Mouse (Mus musculus) spleen, postnatal 0 days (tissue): ENCODE results near the gene Taar8a. TPM values are rescaled to one million over a fixed set of nuclear protein-coding genes. Genes with fewer than 3 reads are reported as not detected.

Experiments used
- polyA plus RNA-seq: library from polyadenylated mRNA; unstranded; fragments of >200 nt; fragmentation: Nextera tagmentation; extraction: Ambion mirVana; gene quantifications from 2 replicates; pipeline ENCODE4 v1.2.1, GENCODE M21; 2015

The Taar8a gene
- polyA plus RNA-seq = not detected in 2 replicates

GRCm38 (mm10) chr10:24076200-24076599 is at the start of gene Taar8a:
TSS of gene Taar8a (plus strand) at chr10:24076500.

GRCm38 (mm10) chr10:24026922-24027321 is 49.4 kb upstream of the Taar8a start, which contains the start of gene Taar7d:
TSS of gene Taar7d (plus strand) at chr10:24027222.

GRCm38 (mm10) chr10:24037314-24037713 is 39.0 kb upstream of the Taar8a start, which contains the start of gene Taar7e:
TSS of gene Taar7e (plus strand) at chr10:24037614.

GRCm38 (mm10) chr10:24049210-24049609 is 27.1 kb upstream of the Taar8a start, which contains the start of gene Taar7f:
TSS of gene Taar7f (plus strand) at chr10:24049510.

GRCm38 (mm10) chr10:24092194-24092593 is 15.9 kb downstream of the Taar8a start, which contains the start of gene Taar8b:
TSS of gene Taar8b (minus strand) at chr10:24092294.

GRCm38 (mm10) chr10:24101812-24102211 is 25.5 kb downstream of the Taar8a start, which contains the start of gene Taar8c:
TSS of gene Taar8c (minus strand) at chr10:24101912.

GRCm38 (mm10) chr10:24109434-24109833 is 33.1 kb downstream of the Taar8a start, which contains the start of gene Taar9:
TSS of gene Taar9 (minus strand) at chr10:24109534.

Other genes starting within 250 kb of the Taar8a start
- gene Vnn3, start 225.0 kb upstream of the Taar8a start, polyA plus RNA-seq = 2.8 and 3.0 TPM in 2 replicates
- gene Vnn1, start 181.8 kb upstream of the Taar8a start, polyA plus RNA-seq = 0.97 and 1.1 TPM in 2 replicates
- not detected in 2 replicates for gene Taar1, start 156.1 kb upstream of the Taar8a start, polyA plus RNA-seq
- not detected in 2 replicates for gene Taar2, start 137.9 kb upstream of the Taar8a start, polyA plus RNA-seq
- not detected in 2 replicates for gene Taar3, start 126.9 kb upstream of the Taar8a start, polyA plus RNA-seq
- not detected in 2 replicates for gene Taar4, start 116.0 kb upstream of the Taar8a start, polyA plus RNA-seq
- gene Taar5, start 105.8 kb upstream of the Taar8a start, polyA plus RNA-seq = not detected in 2 replicates
- not detected in 2 replicates for gene Taar6, start 90.9 kb upstream of the Taar8a start, polyA plus RNA-seq
- not detected in 2 replicates for gene Taar7a, start 83.0 kb upstream of the Taar8a start, polyA plus RNA-seq
- not detected in 2 replicates for gene Taar7b, start 76.6 kb upstream of the Taar8a start, polyA plus RNA-seq
- not detected in 2 replicates for gene Taar7d, start 49.3 kb upstream of the Taar8a start, polyA plus RNA-seq
- not detected in 2 replicates for gene Taar7e, start 38.9 kb upstream of the Taar8a start, polyA plus RNA-seq
- not detected in 2 replicates for gene Taar7f, start 27.0 kb upstream of the Taar8a start, polyA plus RNA-seq
- not detected in 2 replicates for gene Taar8b, start 15.8 kb downstream of the Taar8a start, polyA plus RNA-seq
- gene Taar8c, start 25.4 kb downstream of the Taar8a start, polyA plus RNA-seq = not detected in 2 replicates
- gene Taar9, start 33.0 kb downstream of the Taar8a start, polyA plus RNA-seq = not detected in 2 replicates
- 33.8 and 42.4 TPM in 2 replicates for gene Stx7, start 72.8 kb downstream of the Taar8a start, polyA plus RNA-seq
- 0.35 and 0.61 TPM in 2 replicates for gene Moxd1, start 147.0 kb downstream of the Taar8a start, polyA plus RNA-seq